Mouse (Mus musculus): ENCODE data around the gene Zc3h10. TPM values are rescaled to one million over a fixed set of nuclear protein-coding genes. Genes with fewer than 3 reads are reported as not detected.
"Not testable (repeated sequence)": the region's sequence is repeated elsewhere in the genome, so short reads cannot be mapped to it uniquely, and the experiment has no call there.

The Zc3h10 gene
- total RNA-seq, 2 experiments from 2014 or later, result 2.9 to 6.4 TPM

DNA sequence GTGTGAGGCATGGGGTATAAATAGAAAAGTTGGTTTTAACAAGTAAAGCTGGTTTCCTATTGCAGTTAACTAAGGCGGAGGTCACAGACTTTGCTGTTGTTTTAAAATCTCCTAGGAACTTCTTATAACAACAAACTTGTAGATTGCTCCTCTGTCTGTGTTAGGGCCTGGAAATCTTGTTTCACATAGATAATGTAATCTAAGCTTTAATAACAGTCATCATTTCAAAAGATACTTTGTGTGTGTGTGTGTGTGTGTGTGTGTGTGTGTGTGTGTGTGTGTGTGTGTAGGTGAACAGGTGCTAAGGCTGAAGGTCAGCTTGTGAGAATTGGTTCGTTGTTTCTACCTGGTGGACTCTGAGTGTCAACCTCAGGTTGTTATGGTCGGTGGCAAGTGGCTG, 43.6 kb downstream of the Zc3h10 start:
- no peak for ATAC-seq (replicated peaks; ENCODE audit: low FRiP score, poor library complexity, severe bottlenecking)

DNA sequence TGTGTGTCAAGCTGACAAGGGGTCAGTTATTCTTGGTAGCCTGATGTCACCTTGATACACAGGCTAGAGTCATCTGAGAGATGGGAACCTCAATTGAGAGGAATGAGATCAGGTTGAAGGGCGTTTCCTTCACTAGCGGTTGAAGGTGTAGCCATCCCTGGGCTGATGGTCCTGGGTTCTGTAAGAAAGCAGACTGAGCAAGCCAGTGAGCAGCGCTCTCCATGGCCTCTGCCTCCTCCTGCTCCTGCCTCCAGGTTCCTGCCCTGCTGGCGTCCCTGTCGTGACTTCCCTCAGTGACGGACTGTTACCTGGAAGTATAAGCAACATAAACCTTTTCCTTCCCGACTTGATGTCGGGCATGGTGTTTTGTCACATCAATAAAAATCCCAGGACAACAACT, 44.0 kb downstream of the Zc3h10 start:
- ATAC-seq (replicated peaks; ENCODE audit: low FRiP score, poor library complexity, severe bottlenecking), result no peak

DNA sequence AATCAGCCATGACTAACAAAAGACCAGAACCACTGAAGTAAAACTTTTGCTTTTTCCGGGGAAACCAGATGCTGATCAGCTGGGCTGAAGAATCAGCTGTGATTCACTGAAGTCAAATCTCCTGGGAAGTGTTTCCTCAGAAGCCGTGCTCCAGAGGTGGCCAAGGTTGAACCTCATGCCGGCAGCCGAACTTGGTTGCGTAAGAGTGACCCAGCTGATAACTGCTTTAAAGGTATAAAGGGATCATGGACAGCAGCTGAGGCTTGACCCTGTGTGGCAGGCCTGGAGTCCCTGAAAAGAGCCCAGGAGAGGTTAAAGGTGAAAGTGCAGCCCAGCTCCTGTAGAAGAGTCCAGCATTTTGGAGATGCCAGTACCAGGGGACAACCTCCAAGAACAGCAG, 45.2 kb downstream of the Zc3h10 start:
- no peak for ATAC-seq (replicated peaks; ENCODE audit: low FRiP score, poor library complexity, severe bottlenecking)

DNA sequence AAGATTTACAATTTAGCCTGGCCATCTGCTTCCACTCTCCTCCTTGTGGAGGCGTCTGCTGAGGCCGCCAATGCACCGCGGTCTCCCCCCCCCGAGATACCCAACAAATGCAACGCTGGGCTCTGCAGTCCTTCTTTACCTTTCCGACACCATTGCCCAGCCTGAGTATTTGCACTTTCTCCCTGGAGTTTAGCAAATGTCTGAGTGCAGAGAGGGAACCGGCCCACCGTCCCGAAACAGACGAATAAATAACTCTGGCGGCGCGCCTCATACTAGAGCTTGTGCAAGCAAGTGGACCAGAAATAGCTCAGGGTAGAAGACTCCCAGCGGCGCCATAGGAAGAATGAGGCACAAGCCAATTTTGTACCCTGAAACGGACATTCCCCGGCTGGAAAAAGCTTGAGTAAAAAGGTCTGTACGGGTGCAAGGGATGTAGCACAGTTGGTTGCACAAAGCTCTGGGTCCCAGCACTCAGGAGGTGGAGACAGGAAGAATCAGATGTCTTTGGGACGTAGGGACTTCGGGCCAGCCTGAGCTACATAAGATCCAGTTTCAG, 48.4 kb downstream of the Zc3h10 start:
- peak; percentile 18; the same call in 1 of the 2 replicates for ATAC-seq (replicated peaks; ENCODE audit: low FRiP score, poor library complexity, severe bottlenecking)

DNA sequence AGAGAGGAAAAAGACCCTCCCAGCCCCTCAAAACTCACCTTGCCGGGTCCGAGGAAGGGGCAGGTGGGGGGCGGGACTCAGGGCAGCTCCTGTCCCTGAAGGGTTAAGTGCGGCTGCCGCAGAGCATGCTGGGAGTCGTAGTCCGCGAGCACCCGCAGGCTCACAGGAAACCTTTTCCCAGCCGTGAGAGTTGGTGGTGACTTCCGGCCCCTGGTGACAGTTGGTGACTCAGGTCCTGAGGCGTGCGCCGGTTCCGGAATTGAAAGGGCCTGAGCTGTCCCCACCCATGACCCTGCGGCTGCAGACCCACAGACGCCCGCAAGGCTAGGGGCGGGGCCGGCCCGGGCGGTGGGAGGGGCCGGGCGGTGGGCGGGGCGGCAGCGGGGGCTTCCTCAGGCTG, 49.0 kb downstream of the Zc3h10 start, which contains the start of gene Myl6b:
TSS of gene Myl6b (minus strand) at position 96 of the 400 bp plus-strand sequence.
- peak; percentile 82 for ATAC-seq (replicated peaks; ENCODE audit: low FRiP score, poor library complexity, severe bottlenecking)

DNA sequence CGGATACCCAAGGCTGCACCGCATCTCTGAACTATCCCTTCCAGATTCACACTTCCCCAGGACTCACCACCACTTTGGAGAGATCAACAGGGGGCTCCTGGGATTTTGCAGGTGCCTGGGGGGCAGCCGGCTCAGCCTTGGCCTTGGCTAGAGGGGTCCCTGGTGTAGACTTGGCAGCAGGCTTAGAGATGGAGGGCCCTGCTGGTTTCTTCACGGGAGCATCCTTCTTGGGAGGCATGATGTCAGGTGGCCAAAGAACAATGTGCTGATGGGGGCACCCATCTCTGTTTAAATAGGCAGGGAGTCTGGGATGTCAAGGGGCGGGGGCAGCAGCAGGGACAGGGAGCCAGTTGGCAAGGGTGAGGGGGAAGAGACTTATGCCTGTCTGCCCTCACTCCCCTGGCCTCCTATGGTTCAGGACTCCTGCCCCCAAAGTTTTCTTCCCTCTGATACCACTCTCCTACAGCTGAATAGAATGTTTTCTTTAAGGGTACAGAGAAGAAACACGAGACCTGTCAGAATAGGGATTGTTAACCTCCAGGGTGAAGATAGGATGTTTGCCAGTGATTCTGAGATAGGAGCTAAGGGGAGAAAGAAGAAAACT, 50.3 kb downstream of the Zc3h10 start:
- no peak for ATAC-seq (replicated peaks; ENCODE audit: low FRiP score, poor library complexity, severe bottlenecking)

- ATAC-seq (replicated peaks; ENCODE audit: low FRiP score, poor library complexity, severe bottlenecking), result no peak
Measured at GRCm38 (mm10) chr10:128496509-128497077, 51.0 kb downstream of the Zc3h10 start.

DNA sequence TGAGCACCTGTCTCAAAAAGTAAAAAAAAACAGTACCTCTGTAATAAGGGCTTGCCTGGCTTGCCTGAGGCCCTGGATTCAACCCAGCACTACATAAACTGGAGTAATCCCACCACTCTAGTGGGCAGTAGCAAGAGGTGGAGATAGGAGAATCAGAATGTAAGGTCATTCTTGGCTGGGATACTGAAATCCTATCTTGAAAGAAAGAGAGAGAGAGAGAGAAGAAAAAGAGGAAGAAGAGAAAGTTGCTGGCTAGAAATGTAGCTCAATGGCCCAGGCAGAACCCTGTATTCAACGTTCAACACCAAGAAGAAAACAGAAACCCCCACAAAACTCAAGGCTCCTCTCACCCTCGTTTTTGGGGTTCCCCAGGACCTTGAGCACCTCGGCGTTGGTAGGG, 51.7 kb downstream of the Zc3h10 start:
- ATAC-seq (replicated peaks; ENCODE audit: low FRiP score, poor library complexity, severe bottlenecking), result no peak

DNA sequence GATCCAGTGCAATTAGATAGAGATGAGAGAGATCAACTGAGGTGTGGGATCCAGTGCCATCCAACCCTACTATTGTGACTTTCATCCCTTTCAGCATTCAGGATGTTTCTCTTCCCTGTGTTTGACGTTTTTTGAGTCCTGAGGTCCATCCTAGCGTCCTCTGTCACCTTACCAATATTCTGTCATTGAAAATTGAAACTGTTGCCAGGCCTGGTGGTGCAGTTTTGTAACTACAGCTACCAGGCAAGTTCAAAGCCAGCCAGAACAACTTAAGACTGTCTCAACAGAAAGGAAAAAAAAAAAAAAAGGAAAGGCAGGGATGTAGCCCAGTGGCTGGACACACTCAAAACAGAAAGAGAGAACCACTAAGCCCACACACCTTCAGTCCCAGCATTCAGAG, 52.3 kb downstream of the Zc3h10 start:
- ATAC-seq (replicated peaks; ENCODE audit: low FRiP score, poor library complexity, severe bottlenecking), result no peak

DNA sequence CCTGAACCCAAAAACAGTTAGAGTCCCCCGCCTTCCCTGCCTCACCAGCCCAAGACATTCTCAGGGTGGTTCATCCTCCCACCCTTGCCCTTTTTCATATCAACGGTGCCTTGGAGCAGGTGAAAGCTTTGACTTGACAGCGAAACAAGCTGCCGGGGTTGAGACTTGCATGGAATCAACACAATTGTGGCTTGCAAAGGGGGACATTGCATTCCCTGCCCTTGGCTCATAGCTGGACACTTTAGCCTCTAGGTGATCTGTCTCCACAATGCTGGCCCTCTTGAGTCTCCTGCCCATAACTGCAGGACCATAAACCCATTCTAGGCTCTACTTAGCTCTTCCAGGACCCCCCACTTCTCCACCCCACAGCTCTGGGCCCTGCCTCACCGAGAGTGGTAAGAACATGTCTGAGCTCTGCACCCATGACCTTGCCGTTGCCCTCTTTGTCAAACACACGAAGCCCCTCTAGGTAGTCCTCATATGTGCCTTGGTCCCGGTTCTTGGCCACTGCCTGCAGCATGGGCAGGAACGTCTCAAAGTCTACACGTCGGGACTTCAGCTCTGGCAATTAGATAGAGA, 52.8 kb downstream of the Zc3h10 start:
- ATAC-seq (replicated peaks; ENCODE audit: low FRiP score, poor library complexity, severe bottlenecking), result no peak

DNA sequence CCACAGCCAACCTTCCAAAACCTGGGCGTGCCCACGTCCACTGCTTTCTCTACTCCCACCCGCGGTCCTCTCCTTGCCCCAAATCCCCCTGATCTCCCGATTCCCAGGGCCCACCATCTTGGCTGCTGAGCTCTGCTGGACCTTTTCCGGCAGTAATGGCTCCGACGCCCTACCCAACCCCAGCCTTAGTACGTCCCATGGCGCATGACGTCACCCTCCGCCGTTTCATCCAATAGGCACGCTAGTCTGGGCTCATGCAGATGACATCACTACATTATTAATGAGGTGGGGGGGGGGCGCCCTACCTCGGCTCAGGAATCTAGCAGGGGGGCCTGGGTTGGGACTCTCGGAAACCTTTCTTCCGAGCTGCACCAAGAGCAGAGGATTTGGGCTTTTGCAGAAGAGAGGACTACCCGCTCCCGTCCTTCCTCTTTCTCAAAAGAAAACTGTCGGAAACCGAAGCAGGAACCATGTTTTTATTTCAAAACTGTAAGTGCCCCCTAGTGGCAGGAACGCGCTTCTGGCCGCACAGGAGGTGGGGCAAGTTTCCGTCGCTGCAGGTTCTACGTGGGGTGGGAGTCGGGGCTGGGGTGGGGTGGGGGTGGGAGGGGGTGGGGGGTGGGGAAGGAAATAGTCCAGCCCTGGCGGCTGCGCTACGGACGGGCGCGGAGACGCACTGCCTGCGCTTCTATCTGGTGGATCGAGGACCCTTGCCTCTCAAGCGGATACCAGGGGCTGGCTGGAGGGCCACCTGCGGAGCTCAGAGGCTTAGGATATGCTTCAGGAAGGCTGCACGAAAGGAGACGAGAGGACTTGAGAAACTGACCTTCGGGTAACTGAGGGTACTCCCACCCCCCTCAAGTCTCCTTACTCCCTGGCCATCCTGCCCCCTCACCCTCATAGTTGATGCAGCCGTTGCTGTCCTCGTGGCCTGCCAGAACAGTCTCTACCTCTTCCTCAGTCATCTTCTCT, 53.6 kb downstream of the Zc3h10 start, which contains the start of gene Myl6:
TSS of gene Myl6 (minus strand) at position 451 of the 972 bp plus-strand sequence.
- peak; percentile 83 for ATAC-seq (replicated peaks; ENCODE audit: low FRiP score, poor library complexity, severe bottlenecking)

GRCm38 (mm10) chr10:128493319-128493694, 54.3 kb downstream of the Zc3h10 start:
- ATAC-seq (replicated peaks; ENCODE audit: low FRiP score, poor library complexity, severe bottlenecking), result peak; percentile 33

GRCm38 (mm10) chr10:128492633-128493311, 54.8 kb downstream of the Zc3h10 start:
- peak; percentile 51 for ATAC-seq (replicated peaks; ENCODE audit: low FRiP score, poor library complexity, severe bottlenecking)

DNA sequence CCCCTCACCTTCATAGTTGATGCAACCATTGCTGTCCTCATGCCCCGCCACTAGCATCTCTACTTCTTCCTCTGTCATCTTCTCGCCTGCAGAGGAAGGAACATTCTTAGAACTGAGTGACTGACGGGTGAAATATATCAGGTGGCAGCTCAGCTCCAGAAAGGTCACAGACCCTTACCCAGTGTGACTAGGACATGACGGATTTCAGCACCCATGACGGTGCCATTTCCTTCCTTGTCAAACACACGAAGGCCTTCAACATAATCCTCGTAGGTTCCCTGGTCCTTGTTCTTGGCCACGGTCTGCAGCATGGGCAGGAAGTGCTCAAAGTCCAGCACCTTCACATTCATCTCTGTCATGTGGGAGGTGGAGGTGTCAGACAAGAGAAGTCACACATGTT, 55.5 kb downstream of the Zc3h10 start:
- ATAC-seq (replicated peaks; ENCODE audit: low FRiP score, poor library complexity, severe bottlenecking), result not testable (repeated sequence)

Other genes starting within 250 kb of the Zc3h10 start
- gene Il23a, start 249.0 kb downstream of the Zc3h10 start, total RNA-seq (2015; ENCODE audit: low replicate concordance), result not detected in 2 replicates
- 0.39 TPM in 1 of 2 replicates, not detected in the other for gene Il23a, start 249.0 kb downstream of the Zc3h10 start, total RNA-seq (2017; ENCODE audit: low replicate concordance)
- gene Pan2, start 244.4 kb downstream of the Zc3h10 start, total RNA-seq (2015; ENCODE audit: low replicate concordance), result 34.8 and 42.9 TPM in 2 replicates
- 27.0 and 27.5 TPM in 2 replicates for gene Pan2, start 244.4 kb downstream of the Zc3h10 start, total RNA-seq (2017; ENCODE audit: low replicate concordance)
- 40.7 and 44.4 TPM in 2 replicates for gene Cnpy2, start 225.3 kb downstream of the Zc3h10 start, total RNA-seq (2015; ENCODE audit: low replicate concordance)
- gene Cnpy2, start 225.3 kb downstream of the Zc3h10 start, total RNA-seq (2017; ENCODE audit: low replicate concordance), result 29.4 and 38.9 TPM in 2 replicates
- gene Cs, start 210.0 kb downstream of the Zc3h10 start, total RNA-seq (2015; ENCODE audit: low replicate concordance), result 92.3 and 106 TPM in 2 replicates
- 58.9 and 60.6 TPM in 2 replicates for gene Cs, start 210.0 kb downstream of the Zc3h10 start, total RNA-seq (2017; ENCODE audit: low replicate concordance)
- gene Coq10a, start 178.8 kb downstream of the Zc3h10 start, total RNA-seq (2015; ENCODE audit: low replicate concordance), result 1.1 and 14.3 TPM in 2 replicates
- gene Coq10a, start 178.8 kb downstream of the Zc3h10 start, total RNA-seq (2017; ENCODE audit: low replicate concordance), result 2.3 and 3.3 TPM in 2 replicates
- gene Ankrd52, start 170.7 kb downstream of the Zc3h10 start, total RNA-seq (2015; ENCODE audit: low replicate concordance), result 11.9 and 20.5 TPM in 2 replicates
- 4.4 and 10.2 TPM in 2 replicates for gene Ankrd52, start 170.7 kb downstream of the Zc3h10 start, total RNA-seq (2017; ENCODE audit: low replicate concordance)
- not detected in 2 replicates for gene Slc39a5, start 146.5 kb downstream of the Zc3h10 start, total RNA-seq (2015; ENCODE audit: low replicate concordance)
- not detected in 2 replicates for gene Slc39a5, start 146.5 kb downstream of the Zc3h10 start, total RNA-seq (2017; ENCODE audit: low replicate concordance)
- 28.5 TPM in 2 replicates for gene Nabp2, start 136.3 kb downstream of the Zc3h10 start, total RNA-seq (2015; ENCODE audit: low replicate concordance)
- 13.1 and 15.5 TPM in 2 replicates for gene Nabp2, start 136.3 kb downstream of the Zc3h10 start, total RNA-seq (2017; ENCODE audit: low replicate concordance)
- gene Rnf41, start 136.1 kb downstream of the Zc3h10 start, total RNA-seq (2015; ENCODE audit: low replicate concordance), result 3.4 and 11.5 TPM in 2 replicates
- gene Rnf41, start 136.1 kb downstream of the Zc3h10 start, total RNA-seq (2017; ENCODE audit: low replicate concordance), result 4.0 and 4.4 TPM in 2 replicates
- gene Smarcc2, start 88.5 kb downstream of the Zc3h10 start, total RNA-seq (2015; ENCODE audit: low replicate concordance), result 70.4 and 112 TPM in 2 replicates
- gene Smarcc2, start 88.5 kb downstream of the Zc3h10 start, total RNA-seq (2017; ENCODE audit: low replicate concordance), result 101 and 117 TPM in 2 replicates
- 353 and 444 TPM in 2 replicates for gene Myl6, start 53.6 kb downstream of the Zc3h10 start, total RNA-seq (2015; ENCODE audit: low replicate concordance)
- 506 and 519 TPM in 2 replicates for gene Myl6, start 53.6 kb downstream of the Zc3h10 start, total RNA-seq (2017; ENCODE audit: low replicate concordance)
- gene Myl6b, start 49.1 kb downstream of the Zc3h10 start, total RNA-seq (2015; ENCODE audit: low replicate concordance), result 4.0 TPM in 1 of 2 replicates, not detected in the other
- 0.51 TPM in 1 of 2 replicates, not detected in the other for gene Myl6b, start 49.1 kb downstream of the Zc3h10 start, total RNA-seq (2017; ENCODE audit: low replicate concordance)
- 23.4 and 27.2 TPM in 2 replicates for gene Esyt1, start 21.9 kb downstream of the Zc3h10 start, total RNA-seq (2015; ENCODE audit: low replicate concordance)
- gene Esyt1, start 21.9 kb downstream of the Zc3h10 start, total RNA-seq (2017; ENCODE audit: low replicate concordance), result 29.7 and 30.8 TPM in 2 replicates
- 1,611 and 1,688 TPM in 2 replicates for gene Rpl41, start 1.5 kb upstream of the Zc3h10 start, total RNA-seq (2015; ENCODE audit: low replicate concordance)
- gene Rpl41, start 1.5 kb upstream of the Zc3h10 start, total RNA-seq (2017; ENCODE audit: low replicate concordance), result 704 and 1,169 TPM in 2 replicates
- 122 and 141 TPM in 2 replicates for gene Pa2g4, start 18.2 kb upstream of the Zc3h10 start, total RNA-seq (2015; ENCODE audit: low replicate concordance)
- gene Pa2g4, start 18.2 kb upstream of the Zc3h10 start, total RNA-seq (2017; ENCODE audit: low replicate concordance), result 87.7 and 97.9 TPM in 2 replicates
- 0.84 and 1.1 TPM in 2 replicates for gene Erbb3, start 41.9 kb upstream of the Zc3h10 start, total RNA-seq (2015; ENCODE audit: low replicate concordance)
- 0.39 and 0.53 TPM in 2 replicates for gene Erbb3, start 41.9 kb upstream of the Zc3h10 start, total RNA-seq (2017; ENCODE audit: low replicate concordance)
- 581 and 593 TPM in 2 replicates for gene Rps26, start 79.0 kb upstream of the Zc3h10 start, total RNA-seq (2015; ENCODE audit: low replicate concordance)
- gene Rps26, start 79.0 kb upstream of the Zc3h10 start, total RNA-seq (2017; ENCODE audit: low replicate concordance), result 151 and 338 TPM in 2 replicates
- not detected in 2 replicates for gene Ikzf4, start 98.2 kb upstream of the Zc3h10 start, total RNA-seq (2015; ENCODE audit: low replicate concordance)
- not detected in 2 replicates for gene Ikzf4, start 98.2 kb upstream of the Zc3h10 start, total RNA-seq (2017; ENCODE audit: low replicate concordance)
- gene Suox, start 126.3 kb upstream of the Zc3h10 start, total RNA-seq (2015; ENCODE audit: low replicate concordance), result 21.4 and 35.7 TPM in 2 replicates
- gene Suox, start 126.3 kb upstream of the Zc3h10 start, total RNA-seq (2017; ENCODE audit: low replicate concordance), result 27.7 and 43.4 TPM in 2 replicates
- gene Rab5b, start 148.5 kb upstream of the Zc3h10 start, total RNA-seq (2015; ENCODE audit: low replicate concordance), result 30.6 and 54.1 TPM in 2 replicates
- gene Rab5b, start 148.5 kb upstream of the Zc3h10 start, total RNA-seq (2017; ENCODE audit: low replicate concordance), result 37.7 and 46.8 TPM in 2 replicates
- gene Pmel, start 156.4 kb upstream of the Zc3h10 start, total RNA-seq (2015; ENCODE audit: low replicate concordance), result not detected in 2 replicates
- gene Pmel, start 156.4 kb upstream of the Zc3h10 start, total RNA-seq (2017; ENCODE audit: low replicate concordance), result 0.39 TPM in 1 of 2 replicates, not detected in the other
- gene Cdk2, start 157.3 kb upstream of the Zc3h10 start, total RNA-seq (2015; ENCODE audit: low replicate concordance), result 111 and 124 TPM in 2 replicates
- 62.0 and 73.5 TPM in 2 replicates for gene Cdk2, start 157.3 kb upstream of the Zc3h10 start, total RNA-seq (2017; ENCODE audit: low replicate concordance)
- gene Dgka, start 197.1 kb upstream of the Zc3h10 start, total RNA-seq (2015; ENCODE audit: low replicate concordance), result 9.6 and 16.2 TPM in 2 replicates
- 2.5 and 9.6 TPM in 2 replicates for gene Dgka, start 197.1 kb upstream of the Zc3h10 start, total RNA-seq (2017; ENCODE audit: low replicate concordance)
- gene Pym1, start 200.1 kb upstream of the Zc3h10 start, total RNA-seq (2015; ENCODE audit: low replicate concordance), result 13.8 and 19.5 TPM in 2 replicates
- 15.5 and 19.7 TPM in 2 replicates for gene Pym1, start 200.1 kb upstream of the Zc3h10 start, total RNA-seq (2017; ENCODE audit: low replicate concordance)
- 1.3 and 1.4 TPM in 2 replicates for gene Mmp19, start 243.1 kb upstream of the Zc3h10 start, total RNA-seq (2015; ENCODE audit: low replicate concordance)
- gene Mmp19, start 243.1 kb upstream of the Zc3h10 start, total RNA-seq (2017; ENCODE audit: low replicate concordance), result 0.90 and 1.9 TPM in 2 replicates

Measured in erythroid progenitor cell, adult 5-6 weeks (primary cell).